Mouse (Mus musculus) bone marrow macrophage, adult 2 months (primary cell): ENCODE data around the gene Csf1. TPM values are rescaled to one million over a fixed set of nuclear protein-coding genes. Genes with fewer than 3 reads are reported as not detected.

Experiments used
- H3K27ac ChIP-seq: 2 replicates; pipeline ENCODE4 v1.5.1; 2012; ENCODE audit warnings: low read depth, low read length; ENCODE audit not compliant: insufficient read depth
- H3K4me1 ChIP-seq: 2 replicates; pipeline ENCODE4 v1.6.1; 2012; ENCODE audit warnings: low read length; ENCODE audit not compliant: control insufficient read depth, insufficient read depth
- H3K4me3 ChIP-seq: 2 replicates; pipeline ENCODE4 v1.5.1; 2012; ENCODE audit warnings: mild to moderate bottlenecking, low read length, moderate library complexity; ENCODE audit not compliant: insufficient read depth
- CTCF ChIP-seq: IDR thresholded peaks from 2 replicates; pipeline ENCODE4 v1.5.1; 2012; ENCODE audit warnings: low read depth, mild to moderate bottlenecking, low read length, moderate library complexity
- POLR2A ChIP-seq: IDR thresholded peaks from 2 replicates; pipeline ENCODE4 v1.6.1; 2012; ENCODE audit warnings: mild to moderate bottlenecking, low read depth, low read length, borderline replicate concordance
- polyA plus RNA-seq: library from polyadenylated mRNA; stranded (reverse); fragments of >200 nt; gene quantifications from 2 replicates; pipeline ENCODE4 v1.2.4, GENCODE M21; 2012; ENCODE audit not compliant: missing spikeins, insufficient read depth, insufficient read length

Csf1 gene
- polyA plus RNA-seq, 1 experiment = 7.6 TPM

- TF ChIP-seq CTCF (no peak), POLR2A (no peak)
- peaks cover 13% of the 10 kb centered on the region; the same call in 1 of the 2 replicates for H3K4me1 ChIP-seq
- peak overlapping the region; percentile 87 for H3K4me3 ChIP-seq
- H3K27ac ChIP-seq = peak overlapping the region; percentile 50
These were observed 64.9 kb downstream of the Csf1 start for GRCm38 (mm10) chr3:107695219-107695947.

- Histone ChIP-seq H3K4me3 (no peak overlapping the region), H3K4me1 (peaks cover 18% of the 10 kb centered on the region), H3K27ac (no peak overlapping the region)
- no peak for TF ChIP-seq POLR2A
- TF ChIP-seq CTCF = no peak
These were observed 65.9 kb downstream of the Csf1 start for GRCm38 (mm10) chr3:107694256-107694900.

Other genes starting within 250 kb of the Csf1 start
- gene Slc6a17, start 242.5 kb downstream of the Csf1 start, polyA plus RNA-seq = not detected in 2 replicates
- not detected in 2 replicates for gene Ubl4b, start 205.4 kb downstream of the Csf1 start, polyA plus RNA-seq
- gene Alx3, start 165.4 kb downstream of the Csf1 start, polyA plus RNA-seq = not detected in 2 replicates
- gene Gm10961, start 129.1 kb downstream of the Csf1 start, polyA plus RNA-seq = not detected in 2 replicates
- 16.8 and 17.7 TPM in 2 replicates for gene Strip1, start 128.8 kb downstream of the Csf1 start, polyA plus RNA-seq
- gene Ahcyl1, start 63.9 kb downstream of the Csf1 start, polyA plus RNA-seq = 87.4 and 97.2 TPM in 2 replicates
- not detected in 2 replicates for gene Eps8l3, start 116.8 kb upstream of the Csf1 start, polyA plus RNA-seq
- gene Gstm5, start 135.4 kb upstream of the Csf1 start, polyA plus RNA-seq = 19.6 and 24.6 TPM in 2 replicates
- 1.8 TPM in 1 of 2 replicates, not detected in the other for gene Gstm7, start 171.3 kb upstream of the Csf1 start, polyA plus RNA-seq
- gene Gstm6, start 183.3 kb upstream of the Csf1 start, polyA plus RNA-seq = not detected in 2 replicates
- gene Gstm3, start 208.8 kb upstream of the Csf1 start, polyA plus RNA-seq = not detected in 2 replicates
- 4.5 and 4.7 TPM in 2 replicates for gene Gstm2, start 226.0 kb upstream of the Csf1 start, polyA plus RNA-seq